Mouse (Mus musculus) liver, embryonic 16.5 days (tissue): ENCODE results near the gene Krt88. TPM values are rescaled to one million over a fixed set of nuclear protein-coding genes. Genes with fewer than 3 reads are reported as not detected.

ENCODE experiments used
- ATAC-seq: fragments of 200-750 bp; cut with Nextera tagmentation; 2 replicates; pipeline ENCODE4 v1.8.0; 2017; ENCODE audit warnings: low read depth, mild to moderate bottlenecking, moderate number of reproducible peaks, moderate library complexity
- H3K27ac ChIP-seq: fragments of 300-500 bp; sonication (generic); 2 replicates; pipeline ENCODE4 v1.5.1; 2014; ENCODE audit warnings: mild to moderate bottlenecking, low read length
- H3K27me3 ChIP-seq: fragments of 300-500 bp; sonication (generic); 2 replicates; pipeline ENCODE4 v1.6.1; 2014; ENCODE audit warnings: low read depth, low read length, mixed read lengths; ENCODE audit not compliant: control insufficient read depth, insufficient read depth
- H3K36me3 ChIP-seq: fragments of 300-500 bp; sonication (generic); 2 replicates; pipeline ENCODE4 v1.6.1; 2014; ENCODE audit warnings: mild to moderate bottlenecking; ENCODE audit not compliant: control insufficient read depth, insufficient read depth
- H3K4me1 ChIP-seq: fragments of 300-500 bp; sonication (generic); 2 replicates; pipeline ENCODE4 v1.6.1; 2014; ENCODE audit warnings: low read depth, low read length, mixed read lengths; ENCODE audit not compliant: control insufficient read depth
- H3K4me2 ChIP-seq: fragments of 300-500 bp; sonication (generic); 2 replicates; pipeline ENCODE4 v1.6.1; 2014; ENCODE audit warnings: low read depth, low read length, mixed read lengths
- H3K4me3 ChIP-seq: fragments of 300-500 bp; sonication (generic); 2 replicates; pipeline ENCODE4 v1.5.1; 2014; ENCODE audit warnings: low read depth, mild to moderate bottlenecking, low read length
- H3K9ac ChIP-seq: fragments of 300-500 bp; sonication (generic); 2 replicates; pipeline ENCODE4 v1.6.1; 2014; ENCODE audit warnings: low read depth, low read length
- H3K9me3 ChIP-seq: fragments of 300-500 bp; sonication (generic); replicated peaks from 2 replicates; pipeline ENCODE4 v1.6.1; 2016; ENCODE audit warnings: low read length; ENCODE audit not compliant: control insufficient read depth
- WGBS: fragments of 180-500 bp; shearing (Covaris S2); extraction: QIAGEN DNeasy Blood & Tissue Kit; methylation state at CpG from one replicate; pipeline ENCODE4 v1.1.7; 2014; ENCODE audit not compliant: insufficient replicate concordance; 5-methylcytosine and 5-hydroxymethylcytosine counted together
- polyA plus RNA-seq: library from polyadenylated mRNA; unstranded; fragments of >200 nt; fragmentation: Nextera tagmentation; extraction: Ambion mirVana; gene quantifications from 2 replicates; pipeline ENCODE4 v1.2.1, GENCODE M21; 2015

Krt88 gene
- polyA plus RNA-seq, 1 experiment from 2014 or later: not detected

DNA sequence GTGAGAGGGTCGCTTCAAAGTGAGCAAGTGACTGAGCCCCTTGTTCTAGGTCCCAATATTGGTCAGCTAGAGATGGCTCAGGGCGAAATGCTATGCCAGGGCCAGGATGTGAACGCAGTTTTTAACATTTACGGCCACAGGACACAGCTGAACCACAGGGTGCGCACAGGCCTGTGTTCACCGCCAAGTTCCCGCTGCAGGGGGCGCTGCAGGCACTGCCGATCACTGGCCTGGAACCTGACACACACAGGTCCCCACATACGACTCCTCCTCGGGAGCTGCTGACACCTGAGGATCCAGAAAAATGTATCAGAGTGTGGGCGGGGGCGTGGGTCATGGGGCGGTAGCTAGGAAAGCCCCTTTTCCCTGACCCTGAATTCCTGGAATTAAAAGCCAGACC lies 11.7 kb downstream of the Krt88 start:
- Histone ChIP-seq H3K36me3 (no peaks in the 10 kb centered on the region), H3K27me3 (no peaks in the 10 kb centered on the region), H3K4me2 (no peak overlapping the region), H3K4me1 (no peaks in the 10 kb centered on the region), H3K9me3 (no peaks in the 10 kb centered on the region), H3K9ac (no peak overlapping the region), H3K4me3 (no peak overlapping the region), H3K27ac (no peak overlapping the region)
- ATAC-seq: no peak
- WGBS: 58% methylated on average over 14 of the region's 14 CpGs

DNA sequence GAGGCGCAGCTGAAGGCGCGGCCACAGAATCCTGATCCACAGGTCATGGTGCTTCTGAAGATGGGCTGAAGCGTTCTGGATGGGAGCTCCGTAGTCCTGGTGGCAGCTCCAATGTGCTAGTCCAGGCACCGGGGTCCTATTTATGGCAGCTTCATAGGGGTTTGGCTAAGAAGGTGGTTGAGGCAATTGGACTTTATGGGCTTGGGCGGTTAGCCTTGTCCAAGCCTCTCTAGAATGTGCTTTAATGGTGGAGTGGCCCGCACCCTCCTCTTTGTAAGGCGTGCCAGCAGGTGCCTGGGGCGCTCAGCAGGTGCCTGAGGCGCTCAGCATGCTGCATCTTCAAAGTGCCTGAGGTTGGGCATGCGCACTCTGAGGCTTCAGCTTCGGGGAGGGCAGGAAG lies 16.1 kb downstream of the Krt88 start, which contains the start of gene Krt81:
Gene Krt81, minus strand, starts transcription at position 101 of the 400 bp plus-strand sequence.
- no peaks in the 10 kb centered on the region for H3K4me1 ChIP-seq
- H3K9me3 ChIP-seq: no peaks in the 10 kb centered on the region
- WGBS: 74% methylated on average over 13 of the region's 13 CpGs
- no peaks in the 10 kb centered on the region for H3K36me3 ChIP-seq
- no peaks in the 10 kb centered on the region for H3K27me3 ChIP-seq
- no peak within 1 kb of the TSS for H3K4me3 ChIP-seq
- no peak within 1 kb of the TSS for H3K4me2 ChIP-seq
- ATAC-seq: no peak
- no peak within 1 kb of the TSS for H3K27ac ChIP-seq
- no peak within 1 kb of the TSS for H3K9ac ChIP-seq

- no peaks in the 10 kb centered on the region for H3K9me3 ChIP-seq
- H3K4me2 ChIP-seq: no peak overlapping the region
- no peaks in the 10 kb centered on the region for H3K27me3 ChIP-seq
- H3K4me1 ChIP-seq: no peaks in the 10 kb centered on the region
- no peaks in the 10 kb centered on the region for H3K36me3 ChIP-seq
- no peak for ATAC-seq
- 35% methylated on average over 4 of the region's 4 CpGs for WGBS
- H3K4me3 ChIP-seq: no peak overlapping the region
- H3K9ac ChIP-seq: no peak overlapping the region
- no peak overlapping the region for H3K27ac ChIP-seq
Observed at GRCm38 (mm10) chr15:101469093-101469492, 21.5 kb downstream of the Krt88 start.

DNA sequence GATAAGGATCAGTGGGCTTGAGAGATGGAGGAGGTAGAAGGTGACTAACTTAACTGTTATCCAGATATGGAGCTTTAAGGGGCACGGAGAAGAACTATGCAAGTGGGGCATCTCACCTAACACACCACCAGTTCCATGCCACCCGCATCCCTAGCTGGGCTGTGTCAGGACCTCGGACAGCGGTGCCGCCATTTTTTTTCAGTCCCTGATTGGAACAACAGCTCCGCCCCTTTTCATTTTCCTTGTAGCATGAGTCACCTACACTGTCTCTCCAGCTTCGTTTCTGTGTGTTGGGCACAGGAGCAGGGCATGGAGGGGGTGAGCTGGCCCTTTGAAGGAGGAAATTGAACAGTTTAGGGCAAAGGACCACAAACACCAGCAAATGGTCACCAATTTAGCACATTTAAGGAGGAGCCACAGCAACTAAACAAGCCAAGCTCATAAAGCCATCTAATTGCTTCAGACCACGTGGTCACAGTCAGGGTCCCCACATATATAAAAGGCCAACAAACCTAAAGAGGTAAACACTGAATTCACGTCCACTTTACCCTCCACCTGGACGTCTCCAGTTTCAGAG lies 25.5 kb downstream of the Krt88 start, which contains the start of gene Krt86:
Gene Krt86, plus strand, starts transcription at position 527 of the 577 bp plus-strand sequence.
- Histone ChIP-seq H3K9me3 (no peaks in the 10 kb centered on the region), H3K9ac (no peak within 1 kb of the TSS), H3K4me1 (no peaks in the 10 kb centered on the region), H3K36me3 (no peaks in the 10 kb centered on the region), H3K27ac (no peak within 1 kb of the TSS), H3K4me2 (no peak within 1 kb of the TSS), H3K4me3 (no peak within 1 kb of the TSS), H3K27me3 (no peaks in the 10 kb centered on the region; the same call in 1 of the 2 replicates)
- 21% methylated on average over 10 of the region's 10 CpGs for WGBS
- no peak for ATAC-seq

- Histone ChIP-seq H3K36me3 (no peaks in the 10 kb centered on the region), H3K4me1 (no peaks in the 10 kb centered on the region), H3K4me2 (peak overlapping the region; percentile 6; the same call in 1 of the 2 replicates), H3K27ac (no peak overlapping the region), H3K4me3 (0 out of 2 replicates have a peak overlapping the region, but pooled peaks have one; percentile 5), H3K27me3 (peaks cover 8% of the 10 kb centered on the region), H3K9ac (no peak overlapping the region), H3K9me3 (no peaks in the 10 kb centered on the region)
- WGBS: 9% methylated on average over 31 of the region's 31 CpGs
- no peak for ATAC-seq
Observed at GRCm38 (mm10) chr15:101479007-101479665, 31.6 kb downstream of the Krt88 start.

DNA sequence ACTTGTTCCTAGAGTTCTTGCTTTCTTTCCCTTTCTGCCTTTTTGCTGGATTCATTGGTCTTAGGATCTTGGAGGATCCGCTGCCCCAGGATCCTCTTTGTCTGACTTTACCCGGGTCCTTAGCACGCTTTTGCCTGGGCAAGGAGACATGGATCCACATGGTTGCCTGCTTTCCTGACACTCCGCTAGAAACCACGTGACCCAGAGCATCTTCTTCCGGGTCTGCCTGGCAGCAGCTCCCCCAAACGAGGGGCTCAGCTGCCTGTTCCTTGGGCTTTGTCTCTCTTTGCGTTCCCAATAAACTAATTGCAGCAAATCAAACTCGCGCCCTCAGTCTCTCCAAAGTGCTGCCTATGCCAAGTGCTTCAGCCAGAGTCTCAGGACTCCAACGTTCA lies 32.1 kb downstream of the Krt88 start:
- WGBS: 34% methylated on average over 11 of the region's 11 CpGs
- Histone ChIP-seq H3K4me1 (no peaks in the 10 kb centered on the region), H3K27ac (no peak overlapping the region), H3K9ac (no peak overlapping the region), H3K4me2 (peak overlapping the region; percentile 6; the same call in 1 of the 2 replicates), H3K4me3 (no peak overlapping the region), H3K36me3 (no peaks in the 10 kb centered on the region), H3K9me3 (no peaks in the 10 kb centered on the region), H3K27me3 (peaks cover 8% of the 10 kb centered on the region)
- no peak for ATAC-seq

DNA sequence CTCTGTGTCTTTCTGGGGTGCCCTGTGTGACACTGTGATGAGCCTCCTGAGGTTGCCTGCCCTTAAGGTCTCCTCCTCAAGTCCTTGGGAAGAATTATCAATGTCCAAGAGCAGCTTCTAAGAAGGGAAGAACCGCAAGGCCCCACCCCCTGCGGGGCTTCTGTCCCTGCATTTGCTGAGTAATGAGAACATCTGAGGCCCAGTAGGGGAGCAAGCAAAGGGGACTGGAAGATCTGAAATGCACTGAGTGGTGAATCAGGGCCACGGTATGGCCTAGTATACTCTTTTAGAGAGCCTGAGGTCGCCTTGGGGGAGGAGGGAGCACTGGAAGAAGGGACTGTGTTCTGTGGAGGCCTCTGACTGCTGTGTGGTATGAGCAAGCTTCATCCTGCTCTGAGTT lies 34.5 kb downstream of the Krt88 start:
- Histone ChIP-seq H3K36me3 (no peaks in the 10 kb centered on the region), H3K9me3 (no peaks in the 10 kb centered on the region), H3K27ac (no peak overlapping the region), H3K27me3 (peaks cover 8% of the 10 kb centered on the region), H3K4me1 (no peaks in the 10 kb centered on the region; the same call in 1 of the 2 replicates), H3K4me2 (no peak overlapping the region), H3K4me3 (no peak overlapping the region), H3K9ac (no peak overlapping the region)
- WGBS: 20% methylated on average over 4 of the region's 4 CpGs
- ATAC-seq: no peak

GRCm38 (mm10) chr15:101483646-101484045 lies 36.1 kb downstream of the Krt88 start:
- no peaks in the 10 kb centered on the region; the same call in 1 of the 2 replicates for H3K4me1 ChIP-seq
- no peak overlapping the region for H3K4me3 ChIP-seq
- H3K4me2 ChIP-seq: no peak overlapping the region
- H3K27me3 ChIP-seq: peaks cover 8% of the 10 kb centered on the region
- WGBS: 77% methylated on average over 1 of the region's 1 CpGs
- ATAC-seq: no peak
- no peak overlapping the region for H3K9ac ChIP-seq
- no peak overlapping the region for H3K27ac ChIP-seq
- no peaks in the 10 kb centered on the region for H3K36me3 ChIP-seq
- no peaks in the 10 kb centered on the region for H3K9me3 ChIP-seq

- H3K36me3 ChIP-seq: no peaks in the 10 kb centered on the region
- H3K27ac ChIP-seq: no peak overlapping the region
- no peaks in the 10 kb centered on the region; the same call in 1 of the 2 replicates for H3K4me1 ChIP-seq
- ATAC-seq: no peak
- H3K9me3 ChIP-seq: no peaks in the 10 kb centered on the region
- H3K9ac ChIP-seq: no peak overlapping the region
- no peaks in the 10 kb centered on the region; the same call in 1 of the 2 replicates for H3K27me3 ChIP-seq
- WGBS: 52% methylated on average over 1 of the region's 1 CpGs
- no peak overlapping the region for H3K4me3 ChIP-seq
- no peak overlapping the region for H3K4me2 ChIP-seq
Observed at GRCm38 (mm10) chr15:101484939-101485338, 37.4 kb downstream of the Krt88 start.
